Mouse (Mus musculus): ENCODE data around the gene Ccr9. TPM values are rescaled to one million over a fixed set of nuclear protein-coding genes. Genes with fewer than 3 reads are reported as not detected.

Ccr9 gene
- polyA plus RNA-seq, 1 experiment from 2014 or later, result 0.17 TPM

DNA sequence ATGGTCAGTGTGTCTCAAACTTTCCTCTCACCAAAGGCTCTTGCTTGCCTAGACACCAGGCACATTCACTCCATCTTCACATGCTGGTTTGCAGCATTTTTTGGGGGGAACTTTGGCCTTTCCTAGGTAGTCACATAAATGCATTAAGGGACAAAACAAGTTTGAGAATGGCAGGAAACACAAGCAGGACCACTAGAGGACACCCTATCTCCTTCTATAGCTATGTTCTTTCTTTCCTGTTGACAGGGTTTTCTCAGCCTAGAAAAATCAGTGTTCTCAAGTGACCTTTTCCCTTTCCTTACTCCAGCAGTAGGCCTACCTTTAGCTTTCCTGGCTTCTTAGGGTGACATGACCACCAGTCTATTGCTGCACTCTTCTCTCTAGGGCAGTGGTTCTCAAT lies 124.7 kb downstream of the Ccr9 start:
- ATAC-seq (ENCODE audit: low read depth), result no peak
- no peak overlapping the region for H3K27ac ChIP-seq (ENCODE audit: low read length)
- no peak overlapping the region for H3K9ac ChIP-seq (ENCODE audit: low read depth, low read length)

DNA sequence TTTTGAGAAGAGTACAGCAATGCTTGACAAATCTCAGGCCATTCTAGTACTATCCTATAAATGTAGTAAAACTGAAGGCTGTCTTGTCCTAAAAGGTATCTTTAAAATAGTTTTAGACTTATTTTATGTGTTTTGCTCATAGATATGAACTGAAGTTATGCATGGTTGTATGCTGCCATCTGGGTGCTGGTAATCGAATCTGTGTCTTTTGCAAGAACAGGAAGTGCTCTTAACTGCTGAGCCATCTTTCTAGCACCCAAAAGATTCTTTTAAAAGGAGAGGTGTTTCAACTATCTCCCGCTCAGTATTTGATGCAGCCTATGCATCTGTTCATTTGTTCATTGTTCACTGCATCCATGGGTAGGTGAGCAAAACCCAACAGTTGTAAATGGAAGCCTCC lies 127.0 kb downstream of the Ccr9 start:
- 67% methylated on average over 2 of the region's 2 CpGs for WGBS (ENCODE audit: insufficient replicate concordance)
- no peaks in the 10 kb centered on the region for H3K36me3 ChIP-seq (ENCODE audit: control insufficient read depth, insufficient read depth)
- H3K9ac ChIP-seq (ENCODE audit: low read depth, low read length), result no peak overlapping the region
- H3K27me3 ChIP-seq (ENCODE audit: control insufficient read depth, insufficient read depth, low read depth, low read length), result no peaks in the 10 kb centered on the region
- no peak overlapping the region for H3K4me2 ChIP-seq (ENCODE audit: low read depth, low read length)
- H3K9me3 ChIP-seq (replicated peaks; ENCODE audit: control insufficient read depth, low read length), result no peaks in the 10 kb centered on the region
- no peak overlapping the region for H3K27ac ChIP-seq (ENCODE audit: low read length)
- H3K4me1 ChIP-seq (ENCODE audit: control insufficient read depth, low read depth, low read length), result no peaks in the 10 kb centered on the region
- no peak for ATAC-seq (ENCODE audit: low read depth)
- H3K4me3 ChIP-seq (ENCODE audit: low read depth, low read length), result no peak overlapping the region

More for the DNA sequence above, 124.7 kb downstream of the Ccr9 start:
- H3K4me2 ChIP-seq (ENCODE audit: low read depth, low read length), result no peak overlapping the region
- no peaks in the 10 kb centered on the region for H3K9me3 ChIP-seq (replicated peaks; ENCODE audit: control insufficient read depth, low read length)
- no peaks in the 10 kb centered on the region for H3K36me3 ChIP-seq (ENCODE audit: control insufficient read depth, insufficient read depth)
- H3K4me3 ChIP-seq (ENCODE audit: low read depth, low read length), result no peak overlapping the region
- no peaks in the 10 kb centered on the region for H3K4me1 ChIP-seq (ENCODE audit: control insufficient read depth, low read depth, low read length)
- H3K27me3 ChIP-seq (ENCODE audit: control insufficient read depth, insufficient read depth, low read depth, low read length), result no peaks in the 10 kb centered on the region

DNA sequence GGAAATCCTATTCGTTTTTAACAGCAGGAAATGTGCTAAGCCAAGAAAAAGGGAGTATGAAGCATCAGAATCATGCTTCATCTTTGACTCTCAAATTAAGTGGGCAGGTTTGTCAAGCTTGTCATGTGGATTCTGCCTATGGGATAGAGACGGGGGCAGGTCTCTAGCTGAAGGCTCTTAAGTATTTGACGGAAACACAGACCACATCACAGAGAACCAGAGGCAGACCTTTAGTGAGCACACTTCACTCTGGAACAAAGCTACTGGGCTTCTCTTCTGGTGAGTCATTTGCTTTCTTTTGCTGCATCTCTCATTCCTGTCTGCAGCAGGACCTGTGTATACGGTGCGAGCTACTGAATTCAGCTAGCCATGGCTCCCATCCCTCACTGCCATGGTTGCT lies 128.0 kb downstream of the Ccr9 start, which contains the start of gene Cxcr6:
Cxcr6 (plus strand) TSS at position 209 of the 400 bp plus-strand sequence.
- Histone ChIP-seq H3K36me3 (ENCODE audit: control insufficient read depth, insufficient read depth) (no peaks in the 10 kb centered on the region), H3K4me3 (ENCODE audit: low read depth, low read length) (no peak within 1 kb of the TSS), H3K4me2 (ENCODE audit: low read depth, low read length) (no peak within 1 kb of the TSS), H3K9ac (ENCODE audit: low read depth, low read length) (no peak within 1 kb of the TSS), H3K27me3 (ENCODE audit: control insufficient read depth, insufficient read depth, low read depth, low read length) (no peaks in the 10 kb centered on the region), H3K9me3 (replicated peaks; ENCODE audit: control insufficient read depth, low read length) (no peaks in the 10 kb centered on the region), H3K4me1 (ENCODE audit: control insufficient read depth, low read depth, low read length) (no peaks in the 10 kb centered on the region), H3K27ac (ENCODE audit: low read length) (no peak within 1 kb of the TSS)
- 81% methylated on average over 5 of the region's 5 CpGs for WGBS (ENCODE audit: insufficient replicate concordance)
- no peak for ATAC-seq (ENCODE audit: low read depth)

DNA sequence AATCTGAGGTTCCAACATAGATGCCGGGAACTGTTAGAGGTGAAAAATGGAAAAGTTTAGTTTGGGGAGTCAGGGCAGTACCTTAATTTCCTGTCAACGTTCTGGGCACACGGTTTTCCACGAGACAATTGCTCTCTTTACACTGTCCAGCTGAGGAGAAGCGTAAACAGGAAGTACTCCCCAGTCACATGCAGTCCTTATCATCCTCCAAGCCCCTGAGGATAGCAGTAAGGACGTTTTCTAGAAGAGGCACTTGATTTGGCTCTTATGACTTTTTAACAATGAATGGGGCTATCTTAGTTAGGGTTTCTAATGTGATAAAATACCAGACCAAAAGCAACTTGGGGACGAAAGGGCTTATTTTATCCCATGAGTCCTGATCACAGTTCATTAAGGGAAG lies 130.3 kb downstream of the Ccr9 start:
- 43% methylated on average over 7 of the region's 7 CpGs for WGBS (ENCODE audit: insufficient replicate concordance)
- Histone ChIP-seq H3K4me1 (ENCODE audit: control insufficient read depth, low read depth, low read length) (no peaks in the 10 kb centered on the region), H3K4me2 (ENCODE audit: low read depth, low read length) (no peak overlapping the region), H3K4me3 (ENCODE audit: low read depth, low read length) (no peak overlapping the region), H3K27me3 (ENCODE audit: control insufficient read depth, insufficient read depth, low read depth, low read length) (no peaks in the 10 kb centered on the region), H3K27ac (ENCODE audit: low read length) (no peak overlapping the region), H3K36me3 (ENCODE audit: control insufficient read depth, insufficient read depth) (no peaks in the 10 kb centered on the region), H3K9me3 (replicated peaks; ENCODE audit: control insufficient read depth, low read length) (no peaks in the 10 kb centered on the region), H3K9ac (ENCODE audit: low read depth, low read length) (no peak overlapping the region)
- peak; percentile 47; the same call in 1 of the 2 replicates for ATAC-seq (ENCODE audit: low read depth)

DNA sequence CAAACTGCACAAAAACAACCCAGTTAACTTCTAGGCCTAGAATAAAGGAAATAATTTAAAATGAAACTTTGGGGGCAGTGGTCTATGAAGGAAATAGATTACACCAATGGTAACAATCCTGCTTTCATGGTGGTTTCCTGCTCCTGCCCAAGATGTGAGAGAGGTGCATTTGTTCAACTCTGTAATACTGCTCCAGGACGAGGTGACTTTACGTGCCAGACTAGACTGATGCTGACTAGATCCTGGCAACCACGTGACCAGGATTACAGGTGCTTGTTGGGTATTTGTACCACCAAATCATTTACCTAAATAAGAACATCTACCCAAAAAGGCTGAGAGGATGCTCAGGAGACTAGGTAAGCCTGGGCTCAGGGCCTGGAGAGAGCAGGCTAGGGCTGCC lies 133.6 kb downstream of the Ccr9 start:
- Histone ChIP-seq H3K27ac (ENCODE audit: low read length) (no peak overlapping the region), H3K27me3 (ENCODE audit: control insufficient read depth, insufficient read depth, low read depth, low read length) (no peaks in the 10 kb centered on the region), H3K9ac (ENCODE audit: low read depth, low read length) (no peak overlapping the region), H3K9me3 (replicated peaks; ENCODE audit: control insufficient read depth, low read length) (no peaks in the 10 kb centered on the region), H3K36me3 (ENCODE audit: control insufficient read depth, insufficient read depth) (peaks cover 2% of the 10 kb centered on the region; the same call in 1 of the 2 replicates), H3K4me1 (ENCODE audit: control insufficient read depth, low read depth, low read length) (no peaks in the 10 kb centered on the region), H3K4me3 (ENCODE audit: low read depth, low read length) (no peak overlapping the region), H3K4me2 (ENCODE audit: low read depth, low read length) (no peak overlapping the region)
- ATAC-seq (ENCODE audit: low read depth), result no peak
- 66% methylated on average over 3 of the region's 3 CpGs for WGBS (ENCODE audit: insufficient replicate concordance)

DNA sequence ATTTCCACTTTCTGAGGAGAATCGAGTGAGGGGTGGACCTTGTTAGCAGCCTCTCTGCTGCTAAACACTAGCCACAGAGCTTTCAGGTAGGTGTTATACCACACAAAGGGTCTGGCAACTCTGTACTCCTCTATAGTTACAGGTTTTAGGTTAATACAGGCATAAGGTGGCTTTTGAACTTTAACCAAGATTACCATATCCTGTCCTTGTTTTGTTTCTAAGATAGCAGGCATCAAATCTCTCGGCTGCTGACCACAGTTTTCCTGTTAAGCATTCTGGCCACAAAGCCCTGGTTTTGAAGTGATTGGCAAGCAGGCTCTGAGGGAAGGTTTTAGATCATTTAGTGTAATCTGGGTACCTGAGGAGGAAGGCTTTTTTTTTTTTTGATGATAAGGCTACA lies 136.1 kb downstream of the Ccr9 start:
- no peaks in the 10 kb centered on the region for H3K4me1 ChIP-seq (ENCODE audit: control insufficient read depth, low read depth, low read length)
- H3K36me3 ChIP-seq (ENCODE audit: control insufficient read depth, insufficient read depth), result peaks cover 4% of the 10 kb centered on the region; the same call in 1 of the 2 replicates

DNA sequence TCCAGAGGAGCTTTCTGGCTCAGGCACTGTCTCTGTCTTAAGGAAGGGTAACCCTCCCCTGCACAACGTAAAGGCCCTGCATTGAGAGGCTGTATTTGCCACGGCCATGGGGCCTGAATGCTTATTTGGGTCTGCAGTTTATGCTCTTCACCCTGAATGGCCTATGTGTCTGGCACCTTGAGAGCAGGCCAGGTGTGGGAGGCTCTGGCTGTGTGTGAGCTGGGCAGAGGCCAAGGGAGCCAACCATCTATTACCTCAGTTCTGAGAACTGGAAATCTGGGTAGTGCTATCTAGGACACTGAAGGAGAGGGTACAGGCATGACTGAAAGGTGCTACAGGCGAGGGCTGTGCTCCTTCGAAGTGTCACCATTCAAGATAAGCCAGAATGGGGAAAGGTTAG lies 136.6 kb downstream of the Ccr9 start:
- Histone ChIP-seq H3K9me3 (replicated peaks; ENCODE audit: control insufficient read depth, low read length) (no peaks in the 10 kb centered on the region), H3K9ac (ENCODE audit: low read depth, low read length) (no peak overlapping the region), H3K4me1 (ENCODE audit: control insufficient read depth, low read depth, low read length) (no peaks in the 10 kb centered on the region), H3K36me3 (ENCODE audit: control insufficient read depth, insufficient read depth) (peaks cover 4% of the 10 kb centered on the region; the same call in 1 of the 2 replicates), H3K4me3 (ENCODE audit: low read depth, low read length) (no peak overlapping the region), H3K27me3 (ENCODE audit: control insufficient read depth, insufficient read depth, low read depth, low read length) (no peaks in the 10 kb centered on the region), H3K27ac (ENCODE audit: low read length) (no peak overlapping the region), H3K4me2 (ENCODE audit: low read depth, low read length) (no peak overlapping the region)
- no peak for ATAC-seq (ENCODE audit: low read depth)
- 52% methylated on average over 4 of the region's 4 CpGs for WGBS (ENCODE audit: insufficient replicate concordance)

More for the DNA sequence above, 136.1 kb downstream of the Ccr9 start:
- no peak overlapping the region for H3K4me3 ChIP-seq (ENCODE audit: low read depth, low read length)
- no peak overlapping the region for H3K27ac ChIP-seq (ENCODE audit: low read length)
- no peak overlapping the region for H3K9ac ChIP-seq (ENCODE audit: low read depth, low read length)
- WGBS (ENCODE audit: insufficient replicate concordance), result 50% methylated on average over 2 of the region's 2 CpGs
- no peak for ATAC-seq (ENCODE audit: low read depth)
- no peaks in the 10 kb centered on the region for H3K27me3 ChIP-seq (ENCODE audit: control insufficient read depth, insufficient read depth, low read depth, low read length)
- no peaks in the 10 kb centered on the region for H3K9me3 ChIP-seq (replicated peaks; ENCODE audit: control insufficient read depth, low read length)
- no peak overlapping the region for H3K4me2 ChIP-seq (ENCODE audit: low read depth, low read length)

DNA sequence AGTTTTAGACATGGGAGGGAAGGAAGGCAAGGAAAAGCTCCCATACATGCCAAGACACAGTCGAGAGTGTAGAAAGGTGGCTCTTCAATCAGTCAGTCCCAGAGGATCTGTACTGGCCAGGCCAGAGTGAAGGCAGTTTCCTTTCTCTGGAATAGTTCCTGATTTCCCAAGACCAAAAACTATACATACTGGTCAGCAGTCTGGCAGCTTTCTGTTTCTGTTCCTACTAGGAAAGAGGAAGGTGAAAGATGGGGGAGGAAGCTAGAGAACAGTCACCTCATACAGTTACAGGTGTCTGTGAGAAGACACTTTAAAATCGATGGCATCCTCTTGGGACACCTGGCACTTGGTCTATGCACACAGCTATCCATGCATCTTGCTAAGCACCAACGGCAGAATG lies 137.2 kb downstream of the Ccr9 start:
- H3K4me3 ChIP-seq (ENCODE audit: low read depth, low read length), result no peak overlapping the region
- no peaks in the 10 kb centered on the region for H3K27me3 ChIP-seq (ENCODE audit: control insufficient read depth, insufficient read depth, low read depth, low read length)
- no peak for ATAC-seq (ENCODE audit: low read depth)
- no peak overlapping the region for H3K27ac ChIP-seq (ENCODE audit: low read length)
- peaks cover 4% of the 10 kb centered on the region; the same call in 1 of the 2 replicates for H3K36me3 ChIP-seq (ENCODE audit: control insufficient read depth, insufficient read depth)
- WGBS (ENCODE audit: insufficient replicate concordance), result 62% methylated on average over 3 of the region's 3 CpGs
- no peak overlapping the region for H3K9ac ChIP-seq (ENCODE audit: low read depth, low read length)
- H3K9me3 ChIP-seq (replicated peaks; ENCODE audit: control insufficient read depth, low read length), result no peaks in the 10 kb centered on the region
- no peaks in the 10 kb centered on the region for H3K4me1 ChIP-seq (ENCODE audit: control insufficient read depth, low read depth, low read length)
- no peak overlapping the region for H3K4me2 ChIP-seq (ENCODE audit: low read depth, low read length)

DNA sequence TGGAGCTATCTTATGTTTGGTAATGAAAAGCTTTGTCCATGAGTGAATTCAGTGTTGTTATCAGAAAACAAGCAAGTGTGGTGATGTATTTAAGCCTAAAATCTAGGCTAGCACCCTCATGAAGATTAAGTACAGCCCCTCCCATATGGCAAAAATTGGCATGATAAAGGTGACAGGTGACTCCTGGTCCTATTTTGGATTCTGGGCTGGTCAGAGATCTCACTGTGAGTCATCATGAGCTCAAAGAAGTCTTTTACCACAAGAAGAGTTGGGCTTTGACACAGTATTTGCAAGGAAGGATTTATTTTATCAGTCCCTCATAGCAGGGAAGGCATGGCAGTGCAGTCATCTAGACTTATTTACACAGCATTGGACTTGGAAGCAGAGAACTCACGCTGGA lies 137.8 kb downstream of the Ccr9 start:
- Histone ChIP-seq H3K4me2 (ENCODE audit: low read depth, low read length) (no peak overlapping the region), H3K27me3 (ENCODE audit: control insufficient read depth, insufficient read depth, low read depth, low read length) (no peaks in the 10 kb centered on the region), H3K4me3 (ENCODE audit: low read depth, low read length) (no peak overlapping the region), H3K4me1 (ENCODE audit: control insufficient read depth, low read depth, low read length) (no peaks in the 10 kb centered on the region), H3K36me3 (ENCODE audit: control insufficient read depth, insufficient read depth) (peaks cover 4% of the 10 kb centered on the region; the same call in 1 of the 2 replicates), H3K9ac (ENCODE audit: low read depth, low read length) (no peak overlapping the region), H3K9me3 (replicated peaks; ENCODE audit: control insufficient read depth, low read length) (no peaks in the 10 kb centered on the region), H3K27ac (ENCODE audit: low read length) (no peak overlapping the region)
- no peak for ATAC-seq (ENCODE audit: low read depth)
- 70% methylated on average over 1 of the region's 1 CpGs for WGBS (ENCODE audit: insufficient replicate concordance)
